Comparison of ENCODE assay signal across 9 mouse cellular contexts in the genomic region with DNA sequence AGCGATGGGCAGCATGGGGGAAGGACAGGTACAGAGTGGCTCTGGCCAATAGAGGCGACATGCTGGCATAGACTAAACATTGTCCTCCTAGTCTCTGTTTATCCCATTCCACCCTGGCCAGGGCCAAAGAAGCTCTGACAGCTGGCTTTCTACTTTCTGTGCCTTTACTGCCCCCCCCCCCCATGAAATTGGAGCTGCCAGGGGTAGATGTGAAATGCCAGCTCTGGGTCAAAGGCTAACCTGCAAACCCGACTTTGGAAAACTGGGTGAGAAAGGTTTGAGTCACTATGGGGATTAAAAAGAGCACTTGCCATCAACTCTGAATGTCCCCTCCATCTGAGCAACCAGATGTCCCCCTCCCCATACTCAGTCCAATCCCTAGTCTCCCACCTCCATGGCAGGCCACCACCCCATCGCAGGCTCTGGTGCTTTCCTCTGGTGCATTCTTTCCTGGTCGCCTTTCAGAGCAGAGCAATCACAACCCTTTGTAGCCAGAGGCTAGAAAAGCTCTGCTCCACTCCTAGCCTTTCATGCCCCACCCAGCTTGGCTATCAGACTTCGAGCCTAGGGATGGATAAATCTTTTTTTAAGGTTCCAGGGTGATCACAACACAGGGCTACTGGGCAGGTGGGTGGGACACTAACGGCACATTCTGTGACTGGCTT. TPM values are rescaled to one million over a fixed set of nuclear protein-coding genes. Genes with fewer than 3 reads are reported as not detected.
DNase-seq lines count a peak whose midpoint lies in the region; ATAC-seq and TF ChIP-seq lines count a peak whose summit lies in the region.
"Had no signal": no experiment of that assay in that cellular context is flagged by ENCODE, and none has a peak within 500 bp of the region (broad histone marks: within the 10 kb centered on the region; RNA-seq: fewer than 3 reads in every experiment).

No protein-coding gene starts in this region.

- peak; percentile 37 for DNase-seq in kidney, adult 18-20 months
- no peak for DNase-seq in kidney, postnatal 25 days
- DNase-seq in ZHBTc4 (ENCODE audit: low read depth, low spot score), result peak; percentile 58
- DNase-seq in embryonic facial prominence, embryonic 14.5 days (ENCODE audit: low spot score), result no peak
- no peak for DNase-seq in liver, embryonic 14.5 days (ENCODE audit: low read depth in 3 of 3, low spot score in 3 of 3)
- no peak for DNase-seq in ovary, postnatal 14 days (ENCODE audit: low spot score)
- DNase-seq in left cerebral cortex, postnatal 25 days (ENCODE audit: low spot score in 2 of 2), result no peak
- DNase-seq: thymus, postnatal 25 days had no signal

- no peak for TF ChIP-seq CTCF in liver, embryonic 14.5 days (IDR thresholded peaks at IDR 0.05; ENCODE audit: low read depth)

- ATAC-seq in embryonic facial prominence, embryonic 14.5 days (ENCODE audit: low read depth), result no peak
- ATAC-seq in liver, embryonic 14.5 days (ENCODE audit: insufficient read depth), result no peak

- peaks cover 42% of the 10 kb centered on the region for H3K4me1 ChIP-seq in embryonic facial prominence, embryonic 14.5 days (ENCODE audit: control insufficient read depth, insufficient read depth, low read length)
- peaks cover 76 to 79% of the 10 kb centered on the region in 2 experiments for H3K4me1 ChIP-seq in liver, embryonic 14.5 days (replicated peaks; ENCODE audit: control insufficient read depth in 2 of 2, insufficient read depth in 2 of 2, low read length in 1 of 2)

- peaks cover 33% of the 10 kb centered on the region; the same call in 1 of the 2 replicates for H3K36me3 ChIP-seq in embryonic facial prominence, embryonic 14.5 days (ENCODE audit: control insufficient read depth, insufficient read depth, low read length)
- H3K36me3 ChIP-seq in liver, embryonic 14.5 days (replicated peaks; ENCODE audit: control insufficient read depth, insufficient read depth, low read depth), result peaks cover 18% of the 10 kb centered on the region

- TF ChIP-seq EP300 in liver, embryonic 14.5 days (IDR thresholded peaks at IDR 0.05; ENCODE audit: low read depth), result no peak

- H3K4me3 ChIP-seq in embryonic facial prominence, embryonic 14.5 days (ENCODE audit: low read depth, low read length), result peak overlapping the region; percentile 96
- H3K4me3 ChIP-seq in liver, embryonic 14.5 days (ENCODE audit: insufficient read depth in 1 of 2, low read depth in 2 of 2, low read length in 2 of 2), result peak overlapping the region; percentile 74 to 86

- intact Hi-C loops in left cerebral cortex, postnatal 25 days (cut with DNase I), result no loop called here

- 27% methylated on average over 7 of the region's 7 CpGs for WGBS in embryonic facial prominence, embryonic 14.5 days
- 51% methylated on average over 7 of the region's 7 CpGs for WGBS in liver, embryonic 14.5 days (ENCODE audit: insufficient replicate concordance)

- no peak overlapping the region for H3K27ac ChIP-seq in embryonic facial prominence, embryonic 14.5 days (replicated peaks; ENCODE audit: low read depth, low read length)
- peak overlapping the region; percentile 48 for H3K27ac ChIP-seq in liver, embryonic 14.5 days

- no peaks in the 10 kb centered on the region for H3K27me3 ChIP-seq in embryonic facial prominence, embryonic 14.5 days (replicated peaks; ENCODE audit: control insufficient read depth, insufficient read depth, low read length)
- H3K27me3 ChIP-seq in liver, embryonic 14.5 days (ENCODE audit: control insufficient read depth, insufficient read depth, low read length), result no peaks in the 10 kb centered on the region

- peak overlapping the region; percentile 56 for H3K4me2 ChIP-seq in embryonic facial prominence, embryonic 14.5 days (ENCODE audit: low read depth, low read length)
- peak overlapping the region; percentile 72 for H3K4me2 ChIP-seq in liver, embryonic 14.5 days (ENCODE audit: low read depth)

- H3K9me3 ChIP-seq in embryonic facial prominence, embryonic 14.5 days (ENCODE audit: control insufficient read depth, low read length), result no peaks in the 10 kb centered on the region
- no peaks in the 10 kb centered on the region for H3K9me3 ChIP-seq in liver, embryonic 14.5 days (ENCODE audit: control insufficient read depth, low read length)

- peak overlapping the region; percentile 92 for H3K9ac ChIP-seq in embryonic facial prominence, embryonic 14.5 days (ENCODE audit: low read depth, low read length)
- peak overlapping the region; percentile 86 for H3K9ac ChIP-seq in liver, embryonic 14.5 days (replicated peaks)

RNA-seq across cellular contexts. Expression of a gene that starts 2.5 kb away (rescaled TPM):
- 118 and 123 TPM in 2 replicates for polyA plus RNA-seq in embryonic facial prominence, embryonic 14.5 days (2014; fragmentation: Nextera tagmentation; extraction: Ambion mirVana)
- 20.7 and 29.4 TPM in 2 replicates for polyA plus RNA-seq in liver, embryonic 14.5 days (2012; rRNA removed)
- polyA plus RNA-seq in liver, embryonic 14.5 days (2014; fragmentation: Nextera tagmentation; extraction: Ambion mirVana), result 37.1 and 42.6 TPM in 2 replicates
- total RNA-seq in left cerebral cortex, postnatal 25 days (2021), result 10 to 100 TPM; 12.6 to 13.2 TPM

RNA-seq across cellular contexts. Expression of a gene that starts 27.1 kb away (rescaled TPM):
- 3.8 and 4.5 TPM in 2 replicates for polyA plus RNA-seq in embryonic facial prominence, embryonic 14.5 days (2014; fragmentation: Nextera tagmentation; extraction: Ambion mirVana)
- polyA plus RNA-seq in liver, embryonic 14.5 days (2012; rRNA removed), result not detected in 2 replicates
- polyA plus RNA-seq in liver, embryonic 14.5 days (2014; fragmentation: Nextera tagmentation; extraction: Ambion mirVana), result not detected in 2 replicates
- under 1 TPM in 1 of 2 experiments, not detected in 1; 0.30 TPM for total RNA-seq in left cerebral cortex, postnatal 25 days (2021)
- total RNA-seq: megakaryocyte progenitor cell, adult 5-6 weeks had no signal

Comparison
In these comparisons a context has a peak if more than half of its experiments do, and no peak if none do; other contexts are left out.
1. DNase-seq: peak in kidney, adult 18-20 months (single experiment) and ZHBTc4 (single experiment); none in kidney, postnatal 25 days (0 of 2), embryonic facial prominence, embryonic 14.5 days (single experiment), liver, embryonic 14.5 days (0 of 3), ovary, postnatal 14 days (single experiment) and left cerebral cortex, postnatal 25 days (0 of 2).